Mouse (Mus musculus): ENCODE measurements at regions not wholly inside any gene's neighbourhood (a gene's known extent, or its start where the extent isn't known, plus 50 kb on each side); places are given as distances from the start of the nearest gene placed in this dataset.
A peak's percentile ranks its signal among the peaks of the same experiment; 100 is the strongest.

DNA sequence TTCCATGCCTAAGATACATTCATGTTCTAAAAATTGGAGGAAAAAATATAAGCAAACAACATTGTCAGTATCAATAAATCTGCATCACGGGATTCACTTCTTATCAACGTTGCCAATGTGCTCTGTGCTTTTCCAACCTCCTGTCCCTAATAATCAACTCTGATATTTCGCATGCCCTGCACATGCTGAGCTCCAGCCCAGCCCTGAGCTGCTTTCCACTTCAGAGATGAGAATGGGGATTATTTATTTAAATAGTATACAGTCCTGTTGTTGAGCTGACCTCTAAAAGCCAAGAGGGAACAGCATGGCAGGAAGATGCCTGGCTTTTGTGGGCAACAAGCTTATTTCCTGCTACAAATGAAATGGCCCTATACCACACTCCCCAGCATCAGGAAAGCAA lies 786.2 kb downstream of the Car8 start:
- DNase-seq = no peak
- intact Hi-C loops (cut with DNase I) = no loop called here

DNA sequence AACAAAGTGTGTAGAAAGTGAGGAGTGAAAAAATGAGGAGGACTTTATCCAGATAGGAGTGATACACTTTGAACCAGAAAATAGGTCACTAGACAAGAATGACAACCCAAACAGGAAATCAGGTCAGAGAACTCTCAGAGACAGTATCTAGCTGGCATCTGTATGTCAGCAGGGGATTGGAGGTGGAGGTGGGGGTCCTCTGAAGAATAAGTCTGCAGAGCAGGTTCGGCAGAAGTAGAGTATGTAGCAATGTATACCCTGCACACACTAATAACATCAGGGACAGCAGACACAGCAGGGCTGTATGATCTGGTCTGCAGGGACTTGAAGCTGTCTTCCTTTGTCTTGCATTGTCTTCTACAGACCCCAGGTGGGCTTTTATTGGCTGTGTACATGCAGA lies 787.9 kb downstream of the Car8 start:
- intact Hi-C loops (cut with DNase I) = no loop called here
- no peak for DNase-seq

DNA sequence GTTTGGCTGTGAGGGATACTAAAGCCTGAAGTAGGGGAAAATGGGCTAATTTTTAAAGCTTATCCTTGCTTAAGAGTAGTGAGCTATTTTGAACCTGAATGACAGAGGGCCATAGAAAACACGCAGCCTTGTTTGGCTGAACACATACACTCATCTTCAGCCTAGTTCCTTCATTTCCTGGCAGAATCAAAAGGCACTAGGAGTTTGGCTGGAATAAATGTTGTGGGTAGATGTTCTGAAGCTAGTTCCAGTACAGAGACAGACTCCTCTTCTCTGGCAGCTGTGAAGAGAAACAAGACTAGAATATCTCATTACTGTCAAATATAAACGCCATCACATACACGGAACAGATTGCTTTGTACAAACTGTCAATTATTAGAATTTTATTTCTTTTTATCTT lies 809.5 kb downstream of the Car8 start:
- no peak for DNase-seq
- intact Hi-C loops (cut with DNase I) = no loop called here

DNA sequence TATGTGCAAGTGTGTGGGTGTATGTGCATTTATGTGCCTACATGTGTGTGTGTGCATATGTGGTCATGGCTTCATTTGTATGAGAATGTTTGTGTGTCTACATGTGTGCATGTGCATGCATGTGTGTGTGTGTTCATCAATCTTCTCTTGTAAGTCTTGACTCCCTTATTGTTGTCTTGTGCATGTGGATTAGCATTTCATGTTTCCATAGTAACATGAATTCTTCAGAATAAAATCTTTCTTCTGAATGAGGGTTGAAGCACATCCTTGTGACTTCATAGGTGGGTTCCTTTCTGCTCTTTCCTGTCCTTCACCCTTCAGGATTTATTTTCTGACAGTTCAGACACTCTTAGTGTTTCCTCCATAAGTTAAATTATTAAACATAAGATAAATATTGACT lies 814.8 kb downstream of the Car8 start:
- DNase-seq = no peak
- intact Hi-C loops (cut with DNase I) = no loop called here

DNA sequence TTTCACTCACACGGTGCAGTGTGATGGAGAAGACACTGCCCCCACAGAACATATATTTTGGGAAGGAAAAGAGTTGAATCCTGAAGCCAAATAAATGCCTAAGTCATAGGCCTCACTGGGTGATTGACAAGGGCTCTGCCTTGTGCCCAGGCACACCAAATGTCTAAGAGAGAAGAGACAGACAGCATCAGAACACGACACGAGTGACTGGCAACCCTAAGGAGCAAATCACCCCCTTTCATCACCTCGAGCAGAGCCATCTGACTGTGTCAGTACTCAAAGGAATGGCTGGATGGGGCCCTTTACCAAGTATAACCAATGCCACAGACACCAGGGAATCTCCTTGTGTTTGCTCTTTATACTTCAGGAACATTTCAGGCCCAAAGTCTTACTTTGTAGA lies 815.6 kb downstream of the Car8 start:
- intact Hi-C loops (cut with DNase I) = no loop called here
- no peak for DNase-seq

DNA sequence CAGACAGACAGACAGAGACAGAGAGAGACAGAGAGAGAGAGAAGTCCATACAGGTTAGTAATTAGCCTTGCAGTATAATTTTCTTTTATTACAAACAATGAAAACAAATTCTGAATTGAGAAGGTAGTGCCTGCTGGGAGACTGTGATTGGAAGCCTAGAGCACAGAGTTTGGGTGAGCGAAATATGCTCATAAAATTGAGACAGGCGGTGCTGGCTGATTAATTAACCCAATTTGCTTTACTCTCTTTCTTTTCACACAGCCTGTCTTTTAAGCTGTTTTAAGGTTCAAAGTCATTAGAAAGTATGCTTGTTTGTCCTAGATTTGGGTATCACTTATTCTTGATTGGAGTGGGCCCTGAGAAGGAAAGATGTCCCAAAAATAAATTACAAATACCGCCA lies 816.1 kb downstream of the Car8 start:
- DNase-seq = no peak
- intact Hi-C loops (cut with DNase I) = no loop called here

DNA sequence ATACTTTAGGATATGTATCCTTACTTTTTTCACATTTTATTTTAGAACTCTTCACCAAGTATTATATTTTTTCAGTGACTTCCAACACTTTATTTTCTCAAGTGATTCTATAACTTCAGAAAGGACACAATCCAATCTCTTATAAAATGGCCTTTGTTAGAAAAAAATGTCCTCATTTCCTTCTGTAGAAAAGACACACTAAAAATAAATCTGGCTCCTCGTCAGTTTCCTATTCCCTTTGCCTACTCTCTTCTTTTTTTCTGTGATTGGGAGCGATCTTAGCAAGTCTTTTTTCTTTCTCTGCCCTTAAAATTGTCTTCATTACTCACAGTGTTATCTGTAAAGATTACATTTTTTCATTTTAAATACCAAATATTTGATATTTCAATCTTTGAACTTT lies 824.5 kb downstream of the Car8 start:
- intact Hi-C loops (cut with DNase I) = no loop called here
- no peak for DNase-seq

DNA sequence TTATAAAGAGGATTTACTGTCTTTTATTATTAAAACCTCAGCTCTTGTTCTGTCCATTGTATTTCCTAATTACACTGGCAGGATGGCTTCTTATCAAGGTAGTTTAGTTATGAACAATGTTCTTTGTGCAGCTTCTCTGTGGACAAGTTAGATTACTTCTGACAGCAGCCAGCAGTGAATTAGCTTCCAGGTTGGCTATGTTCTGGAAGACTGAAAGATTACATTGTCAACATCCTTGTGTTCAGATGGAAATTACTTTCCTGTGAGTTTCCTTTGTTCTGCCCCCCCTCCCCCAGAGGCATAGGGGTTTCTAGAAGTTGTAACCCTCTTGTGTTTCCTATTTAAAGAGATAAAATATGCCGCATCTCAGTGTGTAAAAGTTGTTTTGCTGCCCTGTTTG lies 846.1 kb downstream of the Car8 start:
- DNase-seq = no peak
- intact Hi-C loops (cut with DNase I) = no loop called here

DNA sequence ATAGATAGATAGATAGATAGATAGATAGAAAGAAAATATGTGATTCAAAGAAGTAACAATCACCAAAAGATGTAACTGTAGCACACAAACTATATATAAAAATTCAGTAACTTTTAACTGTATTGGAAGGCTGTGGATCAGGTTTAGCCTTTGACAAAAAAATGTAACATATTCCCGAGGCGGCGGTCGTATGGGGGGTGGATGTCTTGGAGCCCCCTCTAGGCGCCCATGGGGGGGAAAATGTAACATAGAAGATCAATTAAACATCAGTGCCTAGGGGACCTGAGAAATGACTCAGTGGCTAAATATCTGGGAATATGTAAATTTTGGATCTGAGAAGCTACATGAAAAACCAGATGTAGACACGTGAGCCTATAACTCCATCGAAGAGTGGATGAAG lies 847.2 kb downstream of the Car8 start:
- DNase-seq = peak in 1 of 2 experiments; percentile 12

DNA sequence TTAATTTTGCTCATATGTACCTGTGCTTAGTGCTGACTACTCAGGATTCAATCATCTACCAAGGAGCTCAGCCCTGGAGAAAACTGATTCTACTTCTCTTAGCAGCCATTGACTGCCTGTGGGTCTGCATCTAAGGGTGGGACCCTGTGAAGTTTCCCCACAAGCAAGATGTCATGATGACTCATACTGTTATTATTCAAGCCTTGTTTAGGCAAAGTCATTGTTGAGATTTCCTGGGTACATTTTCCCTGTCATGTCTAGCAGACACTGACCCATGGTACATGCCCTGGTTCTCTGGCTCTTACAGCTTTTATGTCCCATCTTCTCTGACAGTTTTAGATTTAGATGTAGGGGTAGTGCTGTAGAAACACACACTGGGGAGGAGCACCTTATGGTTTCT lies 853.8 kb downstream of the Car8 start:
- intact Hi-C loops (cut with DNase I) = no loop called here
- no peak for DNase-seq

More for the DNA sequence above, 847.2 kb downstream of the Car8 start:
- intact Hi-C loops (cut with DNase I) = no loop called here

DNA sequence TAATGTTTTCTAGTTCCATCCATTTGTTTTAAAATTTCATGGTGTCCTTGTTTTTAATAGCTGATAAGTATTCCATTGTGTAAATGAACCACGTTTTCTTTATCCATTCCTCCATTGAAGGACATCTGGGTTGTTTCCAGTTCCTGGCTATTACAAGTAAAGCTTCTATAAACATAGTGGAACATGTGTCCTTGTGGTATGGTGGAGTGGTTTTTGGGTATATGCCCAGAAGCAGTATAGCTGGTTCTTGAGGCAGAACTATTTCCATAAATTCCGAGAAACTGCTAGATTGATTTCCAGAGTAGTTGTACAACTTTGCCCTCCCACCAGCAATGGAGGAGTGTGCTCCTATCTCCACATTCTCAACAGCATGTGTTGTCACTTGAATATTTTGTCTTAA lies 858.8 kb downstream of the Car8 start:
- no peak for DNase-seq
- intact Hi-C loops (cut with DNase I) = no loop called here

DNA sequence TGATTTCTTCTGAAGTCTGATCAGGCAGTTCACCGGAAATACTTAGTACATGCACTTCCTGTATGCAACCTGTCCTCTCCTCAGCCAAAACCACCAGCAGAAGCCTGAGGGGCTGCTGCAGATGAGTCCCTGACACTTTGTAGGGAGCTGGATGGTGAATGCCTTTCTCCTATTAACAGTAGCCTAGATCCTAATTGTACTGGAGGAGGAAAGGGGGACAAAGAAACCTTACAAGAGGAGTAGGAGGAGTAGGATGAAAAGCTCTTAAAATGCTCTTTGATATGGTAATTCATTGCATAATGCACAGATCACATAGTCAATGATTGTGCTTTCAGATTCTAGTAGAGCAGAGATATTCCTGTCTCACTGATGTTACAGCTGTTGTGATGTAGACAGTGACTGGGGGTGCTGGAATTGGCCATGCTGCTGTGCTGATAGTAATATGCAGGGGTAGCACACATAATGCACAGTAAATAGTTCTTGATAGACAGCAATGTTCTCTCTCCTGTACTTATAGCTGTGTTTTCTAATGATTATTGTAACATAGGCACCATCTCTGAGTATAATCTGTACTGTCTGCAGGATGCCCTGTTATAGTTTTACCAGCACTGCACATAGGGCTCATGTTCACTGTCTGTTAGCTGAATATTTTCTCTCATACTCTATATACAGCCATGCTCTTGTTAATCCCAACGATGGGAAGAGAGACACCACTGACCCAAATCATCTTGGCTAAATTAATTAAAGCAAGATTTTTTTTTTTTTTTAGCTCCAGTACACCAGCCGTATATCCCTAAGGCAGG lies 874.4 kb downstream of the Car8 start:
- no peak for DNase-seq
- intact Hi-C loops (cut with DNase I) = no loop called here

DNA sequence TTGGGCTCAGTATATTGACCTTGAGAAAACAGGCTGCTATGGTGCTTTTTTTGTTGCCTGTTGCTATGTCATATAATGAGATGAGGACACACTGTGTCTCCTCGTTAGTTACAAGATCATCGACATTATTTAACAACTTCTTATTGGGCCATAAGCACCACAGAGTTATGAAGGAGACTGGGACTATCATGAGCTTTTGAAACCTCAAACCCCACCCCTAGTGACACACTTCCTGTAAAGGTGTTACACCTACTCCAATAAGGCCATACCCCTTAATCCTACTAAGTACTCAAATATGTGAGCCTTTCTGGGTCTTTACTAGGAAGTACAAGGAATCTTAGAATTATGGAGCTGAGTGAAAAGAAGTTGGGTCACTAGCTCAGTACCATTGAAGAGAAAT lies 875.3 kb downstream of the Car8 start:
- DNase-seq = no peak
- intact Hi-C loops (cut with DNase I) = no loop called here

DNA sequence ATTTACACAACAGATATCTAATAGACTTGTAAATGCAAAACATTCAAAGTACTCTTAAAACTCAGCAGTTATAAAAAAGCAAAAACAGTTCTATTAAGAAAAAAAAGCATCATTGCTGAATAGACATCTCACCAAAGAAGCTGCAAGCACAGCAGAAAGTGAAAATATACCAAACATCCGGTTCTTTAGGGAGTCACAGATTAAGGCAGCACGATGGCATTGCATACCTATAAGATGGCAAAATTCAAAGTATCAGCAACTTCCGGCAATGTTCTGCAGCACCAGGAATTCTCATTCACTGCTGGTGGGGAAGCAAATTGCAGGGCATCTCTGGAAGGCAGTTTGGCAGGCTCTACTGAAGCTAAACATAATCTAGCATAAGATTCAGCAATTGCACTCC lies 882.6 kb downstream of the Car8 start:
- DNase-seq = no peak
- intact Hi-C loops (cut with DNase I) = no loop called here

DNA sequence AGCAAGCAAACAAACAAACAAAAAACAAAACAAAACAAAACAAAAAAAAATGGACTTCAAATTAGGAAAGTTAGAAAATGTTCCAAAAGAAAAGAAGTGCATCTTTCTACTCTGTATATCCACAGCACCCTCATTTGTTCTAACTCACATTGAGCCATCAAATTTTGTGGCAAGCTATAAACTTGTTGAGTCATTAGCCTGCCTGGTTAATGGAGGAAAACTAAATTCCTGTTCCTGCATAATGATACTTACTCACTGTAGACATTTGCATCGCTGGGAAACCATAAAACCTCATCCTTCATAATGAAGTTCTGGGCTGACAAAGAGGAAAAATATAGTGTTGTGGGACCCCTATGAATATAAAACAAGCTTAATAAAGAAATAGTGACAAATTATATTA lies 891.5 kb downstream of the Car8 start:
- no peak for DNase-seq
- intact Hi-C loops (cut with DNase I) = no loop called here

DNA sequence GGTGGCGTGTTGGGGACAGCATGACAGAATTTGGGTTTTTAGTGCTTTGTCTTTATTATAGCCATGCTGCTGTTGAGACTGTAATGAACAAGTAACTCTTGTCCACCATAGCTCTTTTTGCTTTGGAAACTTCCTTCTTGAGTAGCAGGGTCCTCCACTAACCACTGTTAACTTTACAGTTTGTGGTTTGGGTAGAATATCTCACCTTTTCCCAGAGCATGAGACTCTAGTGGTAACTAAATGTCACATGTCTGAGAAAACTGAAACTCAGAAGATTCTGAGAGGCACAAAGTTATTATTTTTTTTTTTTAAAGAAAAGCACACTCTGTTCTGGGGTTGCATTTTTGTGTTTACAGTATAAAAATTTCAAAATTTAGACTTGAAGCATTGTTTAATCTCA lies 897.7 kb downstream of the Car8 start:
- intact Hi-C loops (cut with DNase I) = no loop called here
- DNase-seq = no peak

DNA sequence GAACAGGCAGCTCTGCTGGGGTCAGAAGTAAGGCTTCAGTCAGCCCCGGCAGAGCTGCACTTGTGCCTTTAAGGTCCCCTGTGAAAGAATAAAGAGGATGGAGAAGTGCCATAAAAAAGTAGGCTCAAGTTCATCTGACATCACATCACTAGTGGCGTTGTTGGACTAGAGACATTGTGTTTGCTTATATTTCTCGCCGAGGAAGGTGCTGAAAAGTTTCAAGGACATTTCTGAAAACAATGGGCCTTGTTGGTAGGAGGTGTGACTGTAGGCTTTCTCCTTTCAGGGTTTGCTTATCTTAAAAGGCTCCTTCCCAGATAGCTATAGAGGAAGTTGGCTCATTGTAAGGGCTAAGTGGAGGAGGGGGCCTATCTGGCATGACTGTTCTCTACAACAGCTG lies 924.6 kb downstream of the Car8 start:
- DNase-seq = peak; percentile 13 to 34
- intact Hi-C loops (cut with DNase I) = no loop called here

DNA sequence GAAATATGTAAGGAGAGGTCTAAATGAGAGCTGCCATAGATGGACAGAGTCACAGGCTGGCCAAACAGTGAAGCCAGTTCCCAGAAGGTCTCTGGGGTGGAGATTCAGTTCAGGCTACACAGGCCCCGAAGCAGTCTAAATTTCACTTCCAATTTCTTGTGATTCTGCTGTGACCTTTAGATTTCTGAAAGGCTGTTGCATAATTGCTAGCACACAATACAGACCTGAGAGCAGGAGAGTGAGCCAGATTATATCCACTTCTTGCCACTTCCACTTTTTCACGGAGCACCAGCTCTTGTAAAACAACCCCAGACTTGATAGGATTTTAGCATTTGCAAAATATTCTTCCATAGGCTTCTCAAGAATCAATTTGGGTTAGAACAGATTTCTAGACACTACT lies 925.6 kb downstream of the Car8 start:
- no peak for DNase-seq
- intact Hi-C loops (cut with DNase I) = no loop called here

DNA sequence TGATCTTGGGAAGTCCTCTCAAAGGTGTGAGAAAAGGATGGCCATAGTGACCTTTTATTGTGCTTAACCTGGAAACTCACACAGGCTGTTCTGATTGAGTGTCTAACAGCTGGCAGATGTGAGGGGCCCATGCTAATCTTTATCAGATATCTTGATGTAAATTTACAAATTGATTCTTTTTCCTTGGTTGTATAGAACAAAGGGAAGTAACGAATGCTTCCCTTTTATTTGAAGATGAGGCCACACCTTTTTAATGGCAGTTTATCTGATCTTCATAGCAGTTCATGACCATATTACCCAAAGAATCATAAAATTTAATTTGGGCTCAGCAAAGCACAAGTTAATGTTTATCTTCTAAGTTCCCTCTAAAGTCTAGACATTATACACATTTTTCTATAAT lies 926.7 kb downstream of the Car8 start:
- intact Hi-C loops (cut with DNase I) = no loop called here
- DNase-seq = no peak

DNA sequence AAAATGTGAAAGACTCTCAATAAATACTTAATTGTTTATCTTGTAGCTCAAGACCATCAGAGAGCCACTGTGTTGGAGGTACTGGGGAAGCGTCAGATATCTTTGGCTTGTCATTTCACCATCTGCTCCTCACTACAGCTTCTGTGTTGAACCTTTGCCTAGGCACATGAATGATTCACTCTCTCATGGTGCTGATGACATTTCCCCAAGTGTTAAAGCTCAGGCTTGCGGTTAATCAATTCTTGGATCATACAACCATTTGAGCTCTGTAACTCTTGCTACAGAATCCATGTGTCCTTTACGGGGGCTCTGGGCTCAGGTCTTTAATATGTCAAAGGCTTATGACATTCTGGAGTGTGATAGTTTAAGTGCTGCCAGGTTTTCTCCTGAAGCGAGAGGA lies 969.8 kb downstream of the Car8 start:
- intact Hi-C loops (cut with DNase I) = no loop called here
- no peak for DNase-seq

DNA sequence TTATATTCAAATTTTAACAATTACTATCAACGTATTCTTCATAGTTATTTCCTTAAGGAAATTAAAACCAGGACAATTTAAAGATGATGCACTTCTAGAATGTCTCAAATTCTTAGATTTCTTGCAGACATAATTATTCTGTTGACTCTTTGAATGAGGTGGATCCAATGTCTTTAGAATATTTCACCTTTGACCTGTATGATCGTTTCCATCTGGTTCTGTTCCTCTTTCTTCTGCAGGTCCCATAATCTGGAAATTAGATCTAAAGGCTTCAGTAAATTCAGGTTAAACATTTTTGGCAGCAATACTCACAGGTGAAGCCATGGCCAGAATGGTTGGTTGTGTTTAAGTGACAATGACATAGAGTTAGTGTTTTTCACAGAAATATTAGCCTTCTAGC lies 982.4 kb downstream of the Car8 start:
- intact Hi-C loops (cut with DNase I) = no loop called here
- DNase-seq = no peak

DNA sequence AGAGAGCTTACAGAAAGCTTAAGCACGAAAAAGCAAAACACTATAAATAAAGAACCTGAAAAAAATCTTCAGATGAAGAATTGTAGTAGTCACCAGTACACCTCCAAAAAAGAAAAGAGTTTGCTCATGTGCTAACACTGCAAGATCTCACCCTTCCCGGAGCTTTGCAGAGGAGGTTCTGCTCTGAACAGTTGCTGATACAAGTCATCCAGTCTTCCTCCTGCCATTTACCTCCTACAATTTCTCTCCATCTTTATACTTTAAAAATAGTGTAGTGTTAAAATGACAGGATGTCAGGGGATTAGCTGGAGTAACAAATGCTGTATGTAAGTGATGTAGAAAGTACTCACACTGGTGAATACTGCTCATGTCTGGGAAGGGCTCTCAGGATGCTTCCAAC lies 985.2 kb downstream of the Car8 start:
- no peak for DNase-seq
- intact Hi-C loops (cut with DNase I) = no loop called here

DNA sequence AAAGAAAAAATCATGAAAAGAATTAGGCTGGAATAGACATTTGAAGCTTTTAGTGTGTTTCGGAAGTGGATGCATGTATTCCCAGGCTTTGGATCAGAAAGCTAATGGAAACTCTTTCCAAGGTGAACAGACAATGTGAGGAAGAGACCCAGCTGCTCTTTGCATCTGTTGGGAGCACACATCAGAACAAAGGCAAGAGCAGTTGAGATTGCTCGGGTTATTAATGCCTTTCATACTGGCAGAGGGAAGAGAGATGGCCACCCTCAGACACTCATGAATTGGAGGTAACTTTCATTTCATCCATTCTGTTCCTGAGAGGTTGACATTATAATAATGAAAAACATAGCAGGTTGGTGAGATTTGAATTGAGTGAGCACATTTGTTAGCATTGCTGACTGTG lies 987.2 kb downstream of the Car8 start:
- no peak for DNase-seq
- intact Hi-C loops (cut with DNase I) = no loop called here
